Mouse (Mus musculus) thymus, postnatal 0 days (tissue): ENCODE measurements around the gene Prss30. TPM values are rescaled to one million over a fixed set of nuclear protein-coding genes. Genes with fewer than 3 reads are reported as not detected.

Source experiments
- microRNA-seq: library from miRNA; unstranded; fragments of <30 nt; microRNA quantifications from one replicate; pipeline ENCODE4, GENCODE M21; 2016; ENCODE audit warnings: borderline number of aligned reads
- polyA plus RNA-seq: library from polyadenylated mRNA; unstranded; fragments of >200 nt; fragmentation: Nextera tagmentation; extraction: Ambion mirVana; gene quantifications from 2 replicates; pipeline ENCODE4 v1.2.1, GENCODE M21; 2015

The Prss30 gene
- polyA plus RNA-seq, 1 experiment from 2014 or later, result 0.65 TPM

Small RNAs within 50 kb of the gene (microRNA-seq; reads per million reads assigned to microRNA genes)
- not detected for gene Gm27700

Other genes starting within 250 kb of the Prss30 start
- gene Paqr4, start 239.7 kb downstream of the Prss30 start, polyA plus RNA-seq, result 6.1 and 7.6 TPM in 2 replicates
- gene Kremen2, start 234.7 kb downstream of the Prss30 start, polyA plus RNA-seq, result 7.2 and 7.3 TPM in 2 replicates
- gene Flywch1, start 209.0 kb downstream of the Prss30 start, polyA plus RNA-seq, result 37.7 and 41.0 TPM in 2 replicates
- 13.4 and 14.6 TPM in 2 replicates for gene Flywch2, start 194.5 kb downstream of the Prss30 start, polyA plus RNA-seq
- 318 and 508 TPM in 2 replicates for gene Srrm2, start 190.0 kb downstream of the Prss30 start, polyA plus RNA-seq
- gene Elob, start 151.4 kb downstream of the Prss30 start, polyA plus RNA-seq, result 1,085 and 1,139 TPM in 2 replicates
- gene Prss33, start 144.5 kb downstream of the Prss30 start, polyA plus RNA-seq, result 0.40 and 0.48 TPM in 2 replicates
- gene Prss32, start 136.7 kb downstream of the Prss30 start, polyA plus RNA-seq, result 0.12 and 0.14 TPM in 2 replicates
- gene Prss41, start 136.4 kb downstream of the Prss30 start, polyA plus RNA-seq, result 0.28 and 0.42 TPM in 2 replicates
- not detected in 2 replicates for gene Prss21, start 112.5 kb downstream of the Prss30 start, polyA plus RNA-seq
- gene Dcpp1, start 99.7 kb downstream of the Prss30 start, polyA plus RNA-seq, result 3.0 TPM in 2 replicates
- 0.65 and 1.1 TPM in 2 replicates for gene Dcpp2, start 99.7 kb downstream of the Prss30 start, polyA plus RNA-seq
- 1.9 and 3.2 TPM in 2 replicates for gene Dcpp3, start 63.1 kb downstream of the Prss30 start, polyA plus RNA-seq
- 1.6 and 1.8 TPM in 2 replicates for gene Sbp, start 38.9 kb downstream of the Prss30 start, polyA plus RNA-seq
- gene Sbpl, start 25.3 kb downstream of the Prss30 start, polyA plus RNA-seq, result 2.8 and 3.9 TPM in 2 replicates
- 0.22 and 0.70 TPM in 2 replicates for gene Prss22, start 17.5 kb upstream of the Prss30 start, polyA plus RNA-seq
- gene Prss27, start 57.6 kb upstream of the Prss30 start, polyA plus RNA-seq, result 0.93 and 2.4 TPM in 2 replicates
- gene Kctd5, start 92.9 kb upstream of the Prss30 start, polyA plus RNA-seq, result 36.1 and 36.3 TPM in 2 replicates
- 48.3 and 62.0 TPM in 2 replicates for gene Pdpk1, start 170.4 kb upstream of the Prss30 start, polyA plus RNA-seq
- 27.3 and 29.8 TPM in 2 replicates for gene Amdhd2, start 183.2 kb upstream of the Prss30 start, polyA plus RNA-seq
- 506 and 523 TPM in 2 replicates for gene Atp6v0c, start 189.1 kb upstream of the Prss30 start, polyA plus RNA-seq
- gene Tbc1d24, start 225.0 kb upstream of the Prss30 start, polyA plus RNA-seq, result 1.4 and 1.5 TPM in 2 replicates
- 0.19 and 0.29 TPM in 2 replicates for gene Ntn3, start 229.0 kb upstream of the Prss30 start, polyA plus RNA-seq
- 6.9 and 8.0 TPM in 2 replicates for gene Tedc2, start 240.3 kb upstream of the Prss30 start, polyA plus RNA-seq